Mouse (Mus musculus): Measurements from ENCODE around the gene Gpank1. TPM values are rescaled to one million over a fixed set of nuclear protein-coding genes. Genes with fewer than 3 reads are reported as not detected.

The Gpank1 gene
- total RNA-seq (2021) = 1 to 10 TPM; 6.0 to 6.2 TPM

DNA sequence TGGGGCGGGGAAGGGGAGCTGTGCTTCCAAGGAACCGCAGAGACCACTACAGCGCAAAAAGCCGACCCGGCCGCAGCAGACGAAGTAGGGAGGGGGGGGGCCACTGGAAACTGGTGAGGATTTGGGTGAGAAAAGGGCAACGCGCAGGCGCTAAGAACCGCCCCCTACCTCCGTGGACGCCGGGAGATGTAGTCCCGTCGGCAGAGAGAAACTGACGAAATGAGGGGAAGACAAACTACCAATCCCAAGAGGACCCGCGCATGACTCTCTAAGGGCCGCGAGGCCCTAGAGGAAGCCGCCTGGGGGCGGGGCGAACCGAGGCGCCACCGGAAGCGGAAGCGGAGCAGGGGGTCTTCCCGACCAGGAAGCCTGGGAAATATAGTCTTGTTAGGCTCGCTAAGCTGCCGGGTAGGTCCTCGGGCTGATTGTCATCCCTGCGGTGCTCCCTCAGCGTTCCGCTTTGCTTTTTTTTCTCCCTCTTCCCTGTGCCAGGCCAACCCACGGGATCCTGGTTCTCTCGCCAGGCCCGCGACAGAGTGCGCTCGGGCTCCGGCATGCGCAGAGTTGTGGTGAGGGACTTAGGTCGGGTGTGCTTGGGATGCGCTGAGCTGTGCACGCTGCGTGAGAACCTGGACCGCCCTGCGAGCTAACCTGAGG lies at the start of gene Gpank1:
TSS of gene Gpank1 (plus strand) at position 313 of the 657 bp plus-strand sequence.
- peak; percentile 99 for DNase-seq

DNA sequence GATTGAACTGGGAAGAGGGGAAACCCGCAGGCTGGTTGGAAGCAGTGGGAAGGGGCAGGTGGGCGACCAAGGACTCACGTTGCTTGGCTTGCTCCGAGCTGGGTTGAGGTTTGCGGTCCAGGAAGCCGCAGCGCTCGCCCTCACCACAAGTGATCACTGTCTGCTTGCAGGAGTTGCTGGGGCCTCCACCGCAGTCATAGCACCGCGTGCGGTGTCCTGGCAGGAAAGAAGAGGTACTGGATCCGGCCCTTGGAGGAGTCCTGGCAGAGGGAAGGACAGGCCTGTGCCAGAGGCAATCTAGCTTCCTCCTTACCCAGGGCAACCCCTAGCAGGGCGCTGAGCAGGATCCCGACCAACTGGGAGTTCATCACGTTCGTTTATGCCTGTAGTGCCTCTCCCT lies 47.2 kb upstream of the Gpank1 start:
- no peak for DNase-seq

DNA sequence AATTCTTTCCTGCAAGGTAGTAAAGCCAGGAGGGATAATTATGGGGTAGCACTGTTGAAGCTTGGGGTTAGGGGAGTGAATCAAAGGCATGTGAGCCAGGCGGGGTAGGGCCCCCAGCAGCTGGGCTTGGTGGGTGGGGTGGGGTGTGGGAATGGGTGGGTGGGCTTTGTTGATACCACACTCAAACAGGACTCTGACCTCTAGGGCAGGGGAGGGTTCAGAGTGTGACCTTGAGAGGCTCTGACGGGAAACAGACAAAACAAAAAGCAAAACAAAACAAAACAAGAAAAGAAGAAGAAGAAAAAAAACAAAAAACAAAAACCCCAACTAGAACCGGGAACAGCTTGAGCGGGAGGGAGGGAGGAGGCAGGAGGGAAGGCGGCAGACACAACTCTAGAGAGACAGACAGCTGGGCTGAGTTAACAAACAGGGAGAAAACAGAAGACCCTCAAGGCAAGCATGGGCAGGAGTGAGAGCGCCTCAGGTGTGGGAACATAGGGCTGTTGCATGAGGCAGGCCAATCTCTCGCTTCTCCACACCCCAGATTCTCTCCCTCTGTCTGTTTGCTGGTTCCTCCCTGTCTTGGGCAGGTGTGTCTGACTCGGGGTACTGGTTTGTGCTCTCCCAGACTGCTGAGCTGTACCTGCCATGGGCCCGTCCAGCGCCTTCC lies 44.6 kb upstream of the Gpank1 start, which contains the start of gene Ly6g6e:
TSS of gene Ly6g6e (plus strand) at position 396 of the 670 bp plus-strand sequence.
- no peak for DNase-seq

DNA sequence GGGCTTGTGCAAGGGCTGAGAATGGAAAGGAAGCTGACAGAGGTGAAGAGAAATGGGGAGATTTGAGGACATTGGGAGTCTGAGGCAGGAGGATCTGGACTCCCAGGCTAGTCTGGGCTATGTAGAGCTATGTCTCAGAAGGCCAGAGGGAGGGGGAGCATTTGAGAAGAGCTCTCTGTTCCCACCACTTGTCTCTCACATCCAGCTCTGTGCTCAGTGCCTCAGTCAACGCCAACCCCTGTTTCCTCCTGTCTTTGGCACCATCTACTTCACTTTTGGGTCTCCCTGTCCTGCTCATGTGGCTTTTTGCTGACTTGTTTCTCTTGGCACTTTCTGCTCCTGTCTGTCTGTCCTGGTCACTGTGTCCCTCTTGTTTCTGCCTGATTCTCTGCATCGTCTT lies 44.0 kb upstream of the Gpank1 start:
- DNase-seq = no peak

DNA sequence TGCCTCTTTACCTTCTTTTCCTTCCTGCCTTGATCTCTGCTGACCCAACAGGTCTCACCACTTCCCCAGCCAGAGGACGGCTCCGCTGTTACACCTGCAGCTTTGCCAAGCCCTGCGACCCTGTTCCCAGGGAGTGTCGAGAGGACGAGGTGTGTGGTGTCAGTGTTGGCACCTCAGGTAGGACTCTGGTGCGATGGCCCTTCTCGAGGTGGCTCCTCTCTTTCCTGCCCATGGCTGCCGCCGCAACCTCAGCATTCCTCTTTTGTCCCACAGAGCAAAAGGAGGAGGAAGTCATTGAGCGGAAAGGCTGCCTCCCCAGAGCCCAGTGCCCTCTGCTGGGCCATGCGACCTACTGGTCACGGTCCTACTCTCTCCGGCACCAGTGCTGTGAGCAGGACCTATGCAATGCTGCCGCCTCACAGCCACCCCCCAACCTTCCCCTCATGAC lies 43.4 kb upstream of the Gpank1 start, which contains the start of gene Ly6g6d:
TSS of gene Ly6g6d (minus strand) at position 280 of the 448 bp plus-strand sequence.
- peak; percentile 71 for DNase-seq

DNA sequence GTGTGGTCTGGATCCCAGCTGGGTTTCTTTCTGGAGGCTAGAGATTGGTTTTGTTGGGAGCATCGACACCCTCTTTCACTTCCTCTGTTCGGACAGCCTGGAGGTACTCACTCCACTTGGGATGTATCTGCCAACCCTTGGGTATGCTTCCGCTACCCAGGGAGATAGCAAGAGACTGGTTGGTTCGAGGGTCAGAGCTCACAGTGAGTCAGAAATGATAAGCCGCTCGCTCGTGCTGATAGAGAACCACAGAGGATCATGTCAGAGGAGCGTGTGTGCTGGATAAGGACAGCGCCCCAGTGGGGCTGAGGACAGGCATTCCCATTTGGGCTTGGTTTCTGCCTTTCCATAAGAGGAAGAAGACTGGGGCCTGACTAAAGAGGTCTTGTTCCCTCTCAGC lies 41.5 kb upstream of the Gpank1 start:
- no peak for DNase-seq

DNA sequence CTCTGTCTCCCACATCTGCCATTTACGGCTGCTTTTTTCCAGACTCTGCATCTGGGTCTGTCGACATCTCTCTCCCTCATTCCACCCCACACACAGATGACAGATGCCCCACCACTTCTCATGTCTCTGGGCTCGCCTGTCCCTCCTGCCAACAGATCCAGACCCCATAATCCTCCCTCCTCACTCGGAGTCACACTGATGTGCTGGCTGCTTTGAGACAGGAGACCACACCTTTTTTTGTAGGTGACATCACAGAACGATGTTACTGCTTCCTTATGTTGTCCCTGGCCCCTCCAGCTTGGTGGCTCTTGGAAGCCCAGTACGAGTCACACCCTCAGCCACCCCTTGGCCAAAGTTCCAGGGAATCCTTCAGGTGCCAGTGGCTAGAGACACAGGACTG lies 41.0 kb upstream of the Gpank1 start:
- DNase-seq = no peak

DNA sequence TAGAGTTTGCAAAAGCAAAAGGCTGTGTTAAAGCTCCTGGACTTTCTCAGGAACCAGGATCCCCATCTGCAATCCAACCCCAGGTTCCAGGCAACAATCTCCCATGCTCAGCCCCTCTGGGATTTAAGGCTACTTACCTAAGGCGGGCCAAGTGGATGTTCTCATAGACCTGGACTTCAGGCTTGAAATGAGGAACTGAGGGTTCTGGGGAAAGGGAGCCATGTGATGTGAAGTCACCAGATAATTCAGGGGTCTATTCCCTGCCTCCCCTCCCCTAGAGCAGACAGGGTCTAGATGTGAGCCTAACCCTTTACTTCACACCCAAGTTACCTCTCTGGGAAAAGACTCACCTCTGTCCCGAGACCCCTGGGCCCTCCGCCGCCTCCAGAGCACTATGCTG lies 40.5 kb upstream of the Gpank1 start:
- no peak for DNase-seq

DNA sequence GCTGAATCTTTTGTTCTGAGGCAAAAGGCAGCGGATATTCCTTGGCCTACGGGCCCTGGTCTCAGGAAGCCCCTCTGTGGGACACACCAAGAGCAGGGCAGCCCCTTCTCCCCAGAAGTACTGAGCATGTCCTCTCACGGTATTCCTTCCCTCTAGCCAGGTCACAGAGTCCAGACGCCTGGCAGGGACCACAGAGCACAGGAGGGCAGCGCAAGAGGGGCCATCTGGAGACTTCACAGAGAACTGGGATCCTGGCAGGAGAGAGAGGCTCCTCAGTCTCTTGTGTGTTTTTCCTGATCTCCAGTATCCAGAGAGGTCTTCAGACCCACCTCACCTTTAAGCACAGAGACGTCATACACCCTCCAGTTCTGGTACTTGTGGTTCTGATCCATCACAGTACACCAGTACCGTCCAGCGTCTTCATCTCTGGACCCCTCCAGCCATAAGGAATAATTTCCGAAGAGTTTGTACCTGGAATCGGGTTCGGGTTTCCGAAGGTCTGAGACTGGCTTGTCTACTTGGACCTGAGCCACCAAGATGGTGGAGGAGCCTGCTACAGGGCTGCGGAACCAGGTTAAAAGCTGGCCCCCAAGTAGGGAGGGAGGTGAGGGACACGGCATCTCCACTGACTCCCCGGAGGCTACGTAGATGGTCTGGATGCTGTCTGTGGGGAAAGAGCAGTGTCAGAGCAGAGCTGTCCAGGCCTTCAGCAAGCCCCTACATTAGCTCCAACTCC lies 38.2 kb upstream of the Gpank1 start:
- DNase-seq = no peak

DNA sequence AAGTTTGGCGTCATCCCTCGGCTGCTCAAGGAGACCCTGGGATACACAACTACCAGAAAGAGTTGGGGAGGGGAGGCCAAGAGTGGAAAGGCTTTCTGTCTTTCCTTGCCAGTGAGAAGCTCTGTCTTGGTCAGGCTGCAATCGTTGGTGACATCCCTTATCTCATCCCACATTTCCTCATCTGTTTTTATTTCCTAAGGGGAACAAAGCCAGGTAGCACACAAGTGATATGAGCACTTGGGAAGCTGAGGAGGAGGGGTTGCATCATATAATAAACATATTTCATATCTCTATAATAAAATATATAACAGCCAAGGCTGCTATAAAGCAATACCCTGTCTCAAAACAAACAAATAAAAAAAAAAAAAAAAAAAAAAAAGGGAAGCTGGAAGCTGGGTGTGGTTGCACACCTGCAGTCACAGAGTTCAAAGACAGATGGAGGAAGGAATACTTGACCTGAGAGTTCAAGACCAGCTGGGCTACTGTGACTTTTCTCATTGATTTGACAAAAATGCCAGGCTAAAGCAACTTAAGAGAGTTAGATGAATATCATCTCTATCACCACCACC lies 37.2 kb upstream of the Gpank1 start:
- no peak for DNase-seq

DNA sequence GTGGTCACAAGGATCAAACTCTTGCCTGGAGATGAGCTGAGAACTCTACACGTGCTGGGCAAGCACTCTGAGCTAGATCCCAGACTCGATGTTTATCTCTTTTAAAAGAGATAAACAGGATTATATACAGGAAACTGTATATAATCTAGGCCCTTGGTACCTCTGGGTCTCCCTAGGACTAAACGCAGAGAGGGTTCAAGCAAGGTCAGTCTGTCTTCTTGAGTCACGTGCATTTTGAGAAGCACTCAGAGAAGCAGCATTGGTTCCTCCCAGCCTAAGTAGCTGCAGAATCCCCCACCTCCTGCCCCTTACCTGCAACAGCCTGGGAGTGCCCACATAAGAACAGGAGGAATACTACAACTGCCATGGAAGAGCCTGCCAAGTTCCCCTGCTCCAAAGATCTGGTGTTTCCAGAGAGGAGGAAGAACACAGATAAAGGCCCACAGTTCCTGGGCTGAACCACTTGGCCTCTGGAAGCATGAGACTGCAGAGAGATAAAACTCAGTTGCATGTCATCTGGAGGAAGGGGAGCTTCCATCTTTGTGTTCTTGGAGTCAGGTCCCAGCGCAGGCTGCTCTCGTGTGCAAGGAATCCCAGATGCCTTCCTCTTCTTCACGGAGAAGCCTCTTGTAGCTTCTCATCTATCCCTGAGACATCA lies 35.9 kb upstream of the Gpank1 start, which contains the start of gene Ly6g6f:
TSS of gene Ly6g6f (minus strand) at position 403 of the 658 bp plus-strand sequence.
- no peak for DNase-seq

DNA sequence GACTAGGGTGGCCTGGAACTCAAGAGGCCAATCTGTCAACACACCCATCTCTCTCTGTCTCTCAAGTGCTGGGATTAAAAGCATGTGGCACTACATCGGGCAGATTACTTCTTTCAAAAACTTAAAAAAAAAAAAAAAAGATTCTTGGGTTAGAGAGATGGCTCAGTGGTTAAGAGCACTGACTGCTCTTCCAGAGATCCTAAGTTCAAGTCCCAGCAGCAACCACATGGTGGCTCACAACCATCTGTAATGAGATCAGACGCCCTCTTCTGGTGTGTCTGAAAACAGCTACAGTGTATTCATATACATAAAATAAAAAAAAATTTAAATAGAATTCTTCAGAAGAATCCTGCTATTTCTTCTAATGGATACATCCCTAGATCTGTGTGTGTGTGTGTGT lies 33.1 kb upstream of the Gpank1 start:
- no peak for DNase-seq

DNA sequence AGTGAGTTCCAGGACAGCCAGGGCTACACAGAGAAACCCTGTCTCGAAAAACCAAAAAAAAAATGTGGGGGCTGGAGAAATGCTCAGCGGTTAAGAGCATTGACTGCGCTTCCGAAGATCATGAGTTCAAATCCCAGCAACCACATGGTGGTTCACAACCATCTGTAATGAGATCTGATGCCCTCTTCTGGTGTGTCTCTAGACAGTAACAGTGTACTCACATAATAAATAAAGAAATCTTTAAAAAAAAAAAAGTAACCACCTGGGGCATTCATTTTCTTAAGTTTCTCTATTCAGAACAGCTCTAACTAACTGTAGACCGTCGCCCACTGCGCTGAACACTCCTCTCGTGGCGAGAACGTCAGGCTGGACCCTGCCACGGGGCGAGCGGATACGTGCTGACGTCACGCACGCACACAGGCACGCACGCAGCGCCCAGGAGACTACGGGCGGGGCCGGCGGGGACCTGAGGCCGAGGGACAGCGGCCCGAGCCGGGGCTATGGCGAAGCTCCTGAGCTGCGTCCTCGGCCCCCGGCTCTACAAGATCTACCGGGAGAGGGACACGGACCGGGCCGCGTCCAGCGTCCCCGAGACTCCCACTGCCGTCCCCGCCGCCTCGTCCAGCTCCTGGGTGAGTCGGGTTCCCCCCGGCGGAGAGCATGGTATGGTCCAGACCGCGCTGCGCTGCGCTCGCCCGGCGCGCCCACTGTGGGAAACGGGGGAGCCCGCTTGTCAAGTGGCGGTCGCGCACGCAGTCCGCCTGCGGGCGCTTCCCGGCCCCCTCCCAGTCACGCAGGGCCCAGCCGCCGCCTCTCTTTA lies 32.2 kb upstream of the Gpank1 start, which contains the start of gene Abhd16a:
TSS of gene Abhd16a (plus strand) at position 439 of the 820 bp plus-strand sequence.
- DNase-seq = peak; percentile 95

DNA sequence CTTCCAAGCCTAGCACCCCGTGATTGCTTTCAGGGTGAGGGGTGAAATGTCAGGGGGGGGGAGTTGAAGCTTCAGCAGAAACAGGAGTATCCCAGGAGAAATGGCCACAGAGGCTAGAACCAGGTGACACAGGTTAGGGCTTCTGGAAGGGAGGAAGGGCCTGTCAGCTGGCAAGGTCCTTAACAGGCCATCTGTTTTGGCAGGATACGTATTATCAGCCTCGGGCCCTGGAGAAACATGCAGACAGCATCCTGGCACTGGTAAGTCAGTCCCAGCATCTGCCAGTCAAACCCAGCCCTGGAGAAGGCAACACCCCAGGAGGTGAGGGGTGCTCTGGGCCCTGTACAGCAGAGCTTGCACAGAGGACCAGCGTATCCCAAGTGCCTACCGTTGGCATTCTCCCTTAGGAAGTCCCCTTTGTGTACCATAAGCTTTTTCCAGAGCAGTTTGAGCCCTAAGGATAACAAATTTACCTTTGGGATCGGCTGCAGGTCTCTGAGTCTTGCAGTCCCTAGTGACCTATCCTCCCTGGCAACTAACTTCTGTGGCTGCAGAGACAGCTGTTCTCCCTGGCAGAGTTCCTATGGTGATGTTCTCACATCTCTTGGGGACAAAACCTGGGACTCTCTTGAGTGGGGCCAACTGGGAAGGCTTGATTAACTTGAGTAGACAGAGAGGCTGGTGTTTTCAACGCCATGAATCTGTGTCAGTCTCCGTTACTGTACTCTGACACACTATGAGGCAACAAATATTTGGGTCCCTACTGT lies 30.9 kb upstream of the Gpank1 start:
- DNase-seq = no peak

DNA sequence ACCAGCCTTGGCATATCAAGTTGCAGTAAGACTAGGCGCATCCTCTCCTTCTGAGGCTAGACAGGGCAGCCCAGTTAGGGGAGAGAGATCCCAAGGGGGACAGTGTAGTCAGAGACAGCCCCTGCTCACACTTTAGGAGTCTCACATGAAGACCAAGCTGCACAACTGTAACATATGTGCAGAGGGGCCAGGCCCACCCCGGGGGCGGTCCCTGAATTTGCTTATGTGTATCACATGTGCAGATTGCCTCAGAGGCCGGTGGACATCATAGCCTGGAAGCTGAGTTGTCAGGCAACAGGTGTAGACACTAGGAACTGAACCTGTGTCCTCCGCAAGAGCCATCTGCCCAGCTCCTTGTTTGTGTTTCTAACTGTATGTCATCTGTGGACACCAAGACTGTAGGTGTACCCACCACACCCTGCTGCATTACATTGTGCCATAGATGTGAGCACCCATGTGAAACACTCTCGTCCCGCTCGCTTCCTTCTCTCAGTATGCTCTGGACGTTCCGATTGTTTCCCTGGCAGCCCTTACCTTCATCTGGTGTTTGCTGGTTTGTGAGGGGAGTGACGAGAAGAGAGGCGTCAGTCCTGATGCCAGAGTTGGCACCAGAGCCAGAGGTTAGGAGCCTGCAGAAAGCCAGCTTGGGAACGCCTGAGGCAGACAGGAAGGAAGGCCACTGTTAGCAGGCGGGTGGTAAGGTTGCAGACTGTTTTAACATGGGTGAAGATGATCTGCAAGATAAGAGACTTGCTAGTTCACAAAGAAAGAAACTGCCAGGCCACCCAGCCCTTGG lies 28.7 kb upstream of the Gpank1 start:
- no peak for DNase-seq

DNA sequence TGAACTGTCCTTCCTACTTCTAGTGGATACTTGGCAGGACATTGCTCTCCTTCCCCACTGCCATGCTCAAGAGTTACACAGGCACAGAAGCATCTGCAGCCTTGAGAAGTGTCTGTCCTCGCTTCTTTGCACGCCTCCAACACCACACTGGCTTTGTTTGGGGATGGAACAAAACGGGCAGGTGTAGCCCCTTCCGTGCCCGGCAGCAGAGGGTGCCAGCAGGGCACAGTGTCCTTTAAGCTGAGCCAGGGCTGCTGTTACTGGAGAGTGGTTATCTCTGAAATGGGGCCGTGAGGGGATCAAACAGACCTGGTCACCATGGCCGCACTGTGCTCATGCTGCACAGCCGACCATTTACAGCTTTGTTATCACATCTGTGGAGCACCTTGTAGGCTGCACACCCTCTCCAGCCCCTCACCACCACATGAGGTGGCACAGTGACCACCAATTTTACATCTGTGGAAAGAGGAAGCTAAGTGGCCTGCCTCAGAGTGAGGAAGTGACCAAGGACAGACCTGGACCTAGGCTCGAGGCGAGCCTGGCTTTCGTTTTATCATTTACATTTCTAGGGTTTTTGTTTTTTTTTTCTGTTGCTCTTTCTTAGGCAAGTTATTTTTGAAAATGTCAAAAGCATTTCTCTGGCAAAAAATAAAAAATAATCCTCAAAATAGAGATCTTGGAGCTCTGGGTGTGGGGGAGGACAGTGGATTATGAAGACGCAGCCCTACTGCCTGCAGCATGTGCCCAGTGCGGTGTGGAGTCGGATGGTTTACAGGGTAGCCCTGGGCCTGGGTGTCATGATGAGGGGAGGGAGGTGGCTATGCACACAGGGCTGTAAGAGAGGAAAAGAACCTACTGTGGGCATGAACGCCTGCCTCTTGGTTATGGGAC lies 26.5 kb upstream of the Gpank1 start:
- DNase-seq = no peak

DNA sequence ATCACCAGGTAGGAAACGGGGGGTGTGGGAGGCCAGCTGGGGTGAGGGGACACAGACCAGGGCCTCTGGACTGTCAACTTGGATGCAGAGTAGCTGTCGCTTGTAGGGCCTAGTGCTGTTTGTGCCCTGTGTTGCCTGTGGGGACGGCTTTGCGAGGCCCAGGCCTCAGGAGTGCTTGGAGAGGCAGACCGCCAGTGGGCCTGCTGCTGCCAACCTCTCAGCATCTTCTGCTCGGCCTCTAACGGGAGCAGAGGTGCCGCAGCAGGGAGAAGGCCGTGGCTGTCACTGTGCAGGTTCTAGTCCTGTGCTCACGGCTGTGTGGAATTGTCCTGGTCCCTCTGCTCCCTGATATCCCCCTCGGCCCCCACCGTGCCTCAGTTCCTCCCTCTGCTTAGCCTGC lies 24.7 kb upstream of the Gpank1 start:
- DNase-seq = no peak

DNA sequence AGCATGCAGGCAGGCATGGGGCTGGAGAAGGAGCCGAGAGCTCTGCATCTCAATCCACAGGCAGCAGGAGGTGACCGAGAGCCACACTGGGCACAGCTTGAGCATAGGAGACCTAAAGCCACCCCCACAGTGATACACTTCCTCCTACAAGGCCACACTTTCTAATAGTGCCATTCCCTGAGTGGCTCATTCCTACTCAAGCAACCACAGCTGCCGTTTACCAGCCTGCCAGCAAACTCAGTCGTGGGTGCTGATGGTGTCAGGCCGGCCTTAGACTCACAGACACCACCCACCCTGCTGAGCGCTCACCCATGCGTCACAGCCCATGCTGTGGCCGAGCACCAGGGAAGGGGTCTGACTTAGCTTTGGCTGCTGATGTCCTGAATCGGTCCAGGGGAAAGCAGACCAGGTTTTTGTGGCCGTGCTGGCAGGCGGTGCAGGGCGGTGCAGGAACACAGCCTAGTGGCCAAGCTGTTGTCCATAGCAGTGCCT lies 24.0 kb upstream of the Gpank1 start:
- DNase-seq = peak; percentile 58

All from heart, postnatal 4 days (tissue).